Mouse (Mus musculus): ENCODE results near the gene Acsm1. TPM values are rescaled to one million over a fixed set of nuclear protein-coding genes. Genes with fewer than 3 reads are reported as not detected.
"Not testable (repeated sequence)": the region's sequence is repeated elsewhere in the genome, so short reads cannot be mapped to it uniquely, and the experiment has no call there.

The Acsm1 gene
- polyA plus RNA-seq (2012; ENCODE audit: insufficient read depth, low replicate concordance), result not detected in 2 replicates

DNA sequence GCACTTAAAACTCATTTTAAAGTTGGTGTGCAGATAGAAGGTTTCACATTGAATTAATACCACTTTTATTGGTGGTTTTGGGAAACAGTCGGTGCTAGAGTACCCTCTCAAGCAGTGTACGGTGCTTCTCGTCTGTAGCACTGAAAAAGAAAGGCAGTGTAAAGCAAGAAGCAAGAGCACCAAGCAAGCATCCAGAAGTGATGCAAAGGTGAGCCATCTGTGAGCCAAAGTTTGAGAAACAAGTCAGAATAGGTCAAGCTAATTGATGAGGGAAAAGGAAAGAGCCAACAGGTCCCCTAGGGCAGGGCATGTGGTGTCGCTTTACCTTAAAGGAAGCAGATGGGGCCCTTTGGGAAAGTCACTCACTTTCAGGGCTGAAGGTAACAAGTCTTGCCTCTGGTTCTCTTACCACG, at the start of gene Acsm1:
Gene Acsm1 (plus strand): TSS at position 363 of the 413 bp plus-strand sequence.
- Histone ChIP-seq H3K9me3 (no peaks in the 10 kb centered on the region), H3K4me3 (replicated peaks) (no peak within 1 kb of the TSS), H3K4me1 (no peaks in the 10 kb centered on the region), H3K36me3 (replicated peaks; ENCODE audit: low read length) (no peaks in the 10 kb centered on the region), H3K27me3 (replicated peaks) (no peaks in the 10 kb centered on the region)
- TF ChIP-seq GATA1 (IDR thresholded peaks at IDR 0.05; ENCODE audit: borderline replicate concordance, low read length) (no peak), FLI1 (IDR thresholded peaks at IDR 0.05; ENCODE audit: low read length) (no peak)

DNA sequence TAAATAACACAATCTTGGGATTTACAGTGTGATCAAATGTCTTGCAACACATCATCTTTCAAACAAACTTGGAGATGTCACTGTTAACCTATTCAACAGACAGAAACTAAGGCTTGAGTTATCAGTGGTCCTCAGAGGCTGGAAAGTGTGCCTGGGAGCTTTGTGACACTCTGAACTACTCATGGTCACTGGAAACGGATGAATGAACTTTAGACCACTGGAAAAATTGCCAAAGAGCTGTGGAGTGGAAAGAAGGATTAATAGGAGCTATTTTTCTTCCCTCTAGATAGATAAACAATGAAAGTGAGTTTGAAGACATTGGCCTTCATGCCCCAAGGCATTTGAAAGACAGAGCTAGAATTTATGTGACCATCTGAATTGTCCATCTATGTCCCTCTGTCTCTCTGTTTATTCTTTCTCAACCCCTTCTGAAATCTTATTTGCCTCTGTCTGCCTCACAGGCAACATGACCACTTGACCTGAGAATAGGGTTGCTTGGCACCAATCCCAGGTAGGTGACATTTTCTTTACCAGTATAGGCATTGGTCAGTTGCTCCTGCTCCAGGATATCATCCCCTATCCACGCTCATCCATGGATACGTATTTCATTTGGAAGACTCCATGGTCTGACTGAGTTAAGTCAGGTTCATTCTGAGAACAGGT, 46.9 kb upstream of the Acsm1 start:
- TF ChIP-seq FLI1 (IDR thresholded peaks at IDR 0.05; ENCODE audit: low read length) (no peak), GATA1 (IDR thresholded peaks at IDR 0.05; ENCODE audit: borderline replicate concordance, low read length) (no peak)
- Histone ChIP-seq H3K9me3 (no peaks in the 10 kb centered on the region; the same call in 1 of the 2 replicates), H3K36me3 (replicated peaks; ENCODE audit: low read length) (no peaks in the 10 kb centered on the region), H3K4me1 (no peaks in the 10 kb centered on the region), H3K27me3 (replicated peaks) (no peaks in the 10 kb centered on the region), H3K4me3 (replicated peaks) (no peak overlapping the region)

DNA sequence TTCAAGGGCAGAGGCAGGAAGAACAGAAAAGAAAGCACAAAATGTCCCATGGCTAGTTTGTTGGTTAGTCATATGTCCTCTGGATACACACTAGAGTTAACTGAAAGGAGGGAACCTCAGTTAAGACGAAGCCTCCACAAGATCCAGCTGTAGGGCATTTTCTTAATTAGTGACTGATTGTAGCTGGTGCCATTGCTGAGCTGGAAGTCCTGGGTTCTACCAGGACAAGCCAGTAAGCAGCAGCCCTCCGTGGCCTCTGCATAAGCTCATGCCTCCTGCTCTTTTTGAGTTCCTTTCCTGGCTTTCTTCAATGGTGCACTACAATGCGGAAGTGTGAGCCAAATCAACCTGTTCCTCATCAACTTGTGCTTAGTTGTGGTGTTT, 46.4 kb upstream of the Acsm1 start:
- H3K27me3 ChIP-seq (replicated peaks), result no peaks in the 10 kb centered on the region
- no peaks in the 10 kb centered on the region; the same call in 1 of the 2 replicates for H3K9me3 ChIP-seq
- H3K4me1 ChIP-seq, result no peaks in the 10 kb centered on the region
- no peak overlapping the region for H3K4me3 ChIP-seq (replicated peaks)
- TF ChIP-seq GATA1 (IDR thresholded peaks at IDR 0.05; ENCODE audit: borderline replicate concordance, low read length), result no peak
- TF ChIP-seq FLI1 (IDR thresholded peaks at IDR 0.05; ENCODE audit: low read length), result no peak
- H3K36me3 ChIP-seq (replicated peaks; ENCODE audit: low read length), result no peaks in the 10 kb centered on the region

DNA sequence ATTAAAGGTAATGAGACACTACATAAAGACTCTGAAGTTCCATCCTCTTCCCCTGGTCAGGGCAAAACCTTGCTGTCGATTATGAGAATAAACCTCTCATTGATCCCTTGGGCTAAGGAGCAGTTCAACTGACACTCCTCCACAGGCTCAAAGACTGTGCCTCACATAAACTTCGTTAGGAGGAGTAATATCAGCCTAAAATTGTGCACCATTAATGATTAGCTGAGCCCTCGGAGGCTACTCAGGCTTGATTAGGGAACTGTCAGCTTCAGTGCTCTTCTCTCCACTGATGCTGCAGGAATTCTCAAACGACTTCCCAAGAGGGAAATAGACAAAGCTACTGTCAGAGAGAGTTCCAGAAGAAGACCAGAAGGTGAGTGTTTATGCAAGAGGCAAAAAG, 45.4 kb upstream of the Acsm1 start:
- TF ChIP-seq FLI1 (IDR thresholded peaks at IDR 0.05; ENCODE audit: low read length) (no peak), GATA1 (IDR thresholded peaks at IDR 0.05; ENCODE audit: borderline replicate concordance, low read length) (no peak)
- H3K9me3 ChIP-seq, result no peaks in the 10 kb centered on the region; the same call in 1 of the 2 replicates
- H3K4me3 ChIP-seq (replicated peaks), result no peak overlapping the region
- H3K4me1 ChIP-seq, result no peaks in the 10 kb centered on the region
- H3K27me3 ChIP-seq (replicated peaks), result no peaks in the 10 kb centered on the region
- no peaks in the 10 kb centered on the region for H3K36me3 ChIP-seq (replicated peaks; ENCODE audit: low read length)

DNA sequence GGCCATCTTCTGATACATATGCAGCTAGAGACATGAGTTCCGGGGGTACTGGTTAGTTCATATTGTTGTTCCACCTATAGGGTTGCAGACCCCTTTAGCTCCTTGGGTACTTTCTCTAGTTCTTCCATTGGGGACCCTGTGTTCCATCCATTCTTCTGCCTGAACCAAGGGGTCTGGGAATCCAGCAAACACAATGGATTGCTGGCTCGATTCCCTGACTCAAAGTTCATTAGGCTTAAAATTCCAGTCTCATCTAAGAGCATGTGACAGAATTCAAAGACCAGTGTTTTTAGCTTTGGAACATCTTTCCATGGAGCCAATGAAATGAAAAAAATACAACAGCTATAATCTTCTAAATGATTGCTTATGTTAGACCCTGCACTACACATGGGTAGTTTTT, 44.4 kb upstream of the Acsm1 start:
- not testable (repeated sequence) for H3K4me3 ChIP-seq (replicated peaks); H3K27me3 ChIP-seq (replicated peaks); H3K36me3 ChIP-seq (replicated peaks; ENCODE audit: low read length); H3K4me1 ChIP-seq; H3K9me3 ChIP-seq

DNA sequence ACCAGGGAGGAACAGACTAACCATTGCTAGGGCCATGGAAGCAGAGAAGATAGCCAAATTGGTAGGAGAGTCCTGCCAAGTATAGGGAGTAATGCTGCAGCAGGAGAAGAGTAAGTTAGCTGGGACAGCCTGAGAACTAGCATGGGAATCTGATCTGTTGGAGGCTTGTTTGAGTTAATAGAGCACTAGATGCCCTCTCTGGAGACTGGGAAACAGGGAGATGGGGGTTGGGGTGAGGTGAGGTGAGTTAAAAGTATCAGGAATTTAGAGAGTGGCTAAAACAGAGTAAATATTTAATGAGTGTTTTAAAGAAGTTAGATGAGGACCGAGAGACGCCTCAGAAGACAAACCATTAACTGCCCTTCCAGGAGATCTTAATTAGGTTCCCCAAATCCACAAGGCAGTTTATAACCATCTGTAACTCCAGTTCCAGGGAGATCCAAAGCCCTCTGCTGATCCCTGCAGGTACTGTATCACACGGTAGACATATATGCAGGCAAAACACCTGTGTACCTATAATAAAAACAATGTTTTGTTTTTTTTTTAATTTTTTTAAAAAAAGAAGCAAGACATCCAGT, 12.2 kb upstream of the Acsm1 start:
- no peaks in the 10 kb centered on the region for H3K27me3 ChIP-seq (replicated peaks)
- no peaks in the 10 kb centered on the region for H3K4me1 ChIP-seq
- no peak for TF ChIP-seq FLI1 (IDR thresholded peaks at IDR 0.05; ENCODE audit: low read length)
- no peak for TF ChIP-seq GATA1 (IDR thresholded peaks at IDR 0.05; ENCODE audit: borderline replicate concordance, low read length)
- H3K9me3 ChIP-seq, result no peaks in the 10 kb centered on the region
- no peaks in the 10 kb centered on the region for H3K36me3 ChIP-seq (replicated peaks; ENCODE audit: low read length)
- H3K4me3 ChIP-seq (replicated peaks), result no peak overlapping the region

DNA sequence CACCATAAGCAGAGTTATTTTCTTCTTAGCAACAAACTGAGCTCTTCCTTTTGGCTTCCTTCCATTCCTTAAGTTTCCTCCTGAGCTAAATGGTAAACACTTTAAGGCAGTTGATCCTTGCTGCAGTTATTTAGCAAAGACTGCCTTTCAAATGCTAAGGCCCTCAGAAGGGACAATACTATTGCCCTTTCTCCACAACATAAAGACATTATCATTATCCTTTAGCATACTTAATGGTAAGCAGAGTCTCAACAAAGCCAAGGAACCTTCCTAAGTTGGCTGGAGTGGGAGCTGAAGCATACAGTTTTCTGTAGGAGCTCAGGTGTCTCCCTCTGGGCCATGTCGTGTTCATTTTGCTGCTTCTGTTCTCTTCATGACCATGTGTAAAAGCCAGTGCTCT, 11.5 kb upstream of the Acsm1 start:
- H3K9me3 ChIP-seq, result no peaks in the 10 kb centered on the region
- H3K4me1 ChIP-seq, result no peaks in the 10 kb centered on the region
- no peak for TF ChIP-seq FLI1 (IDR thresholded peaks at IDR 0.05; ENCODE audit: low read length)
- TF ChIP-seq GATA1 (IDR thresholded peaks at IDR 0.05; ENCODE audit: borderline replicate concordance, low read length), result no peak
- H3K36me3 ChIP-seq (replicated peaks; ENCODE audit: low read length), result no peaks in the 10 kb centered on the region
- no peak overlapping the region for H3K4me3 ChIP-seq (replicated peaks)
- no peaks in the 10 kb centered on the region for H3K27me3 ChIP-seq (replicated peaks)

DNA sequence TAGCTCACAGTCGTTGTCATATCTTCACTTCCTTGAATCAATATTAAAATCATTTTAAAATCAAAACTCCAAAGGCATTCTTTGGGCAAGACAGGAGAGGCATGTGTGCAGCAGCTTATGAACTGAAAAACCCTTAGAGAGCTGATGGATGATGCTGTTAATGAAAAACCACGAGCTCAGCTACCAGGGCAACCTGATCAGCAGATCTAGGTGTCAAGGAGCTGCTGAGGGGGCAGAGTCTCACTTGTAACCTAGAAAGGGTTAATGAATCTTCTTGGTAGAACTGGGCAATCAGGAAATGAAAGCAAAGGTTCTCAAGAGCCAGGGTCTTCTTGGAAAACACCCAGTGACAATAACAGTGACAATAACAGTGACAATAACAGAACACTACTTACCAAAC, 10.3 kb upstream of the Acsm1 start:
- no peaks in the 10 kb centered on the region for H3K9me3 ChIP-seq
- TF ChIP-seq GATA1 (IDR thresholded peaks at IDR 0.05; ENCODE audit: borderline replicate concordance, low read length) (no peak), FLI1 (IDR thresholded peaks at IDR 0.05; ENCODE audit: low read length) (no peak)
- no peak overlapping the region for H3K4me3 ChIP-seq (replicated peaks)
- no peaks in the 10 kb centered on the region for H3K27me3 ChIP-seq (replicated peaks)
- H3K36me3 ChIP-seq (replicated peaks; ENCODE audit: low read length), result no peaks in the 10 kb centered on the region
- H3K4me1 ChIP-seq, result no peaks in the 10 kb centered on the region

DNA sequence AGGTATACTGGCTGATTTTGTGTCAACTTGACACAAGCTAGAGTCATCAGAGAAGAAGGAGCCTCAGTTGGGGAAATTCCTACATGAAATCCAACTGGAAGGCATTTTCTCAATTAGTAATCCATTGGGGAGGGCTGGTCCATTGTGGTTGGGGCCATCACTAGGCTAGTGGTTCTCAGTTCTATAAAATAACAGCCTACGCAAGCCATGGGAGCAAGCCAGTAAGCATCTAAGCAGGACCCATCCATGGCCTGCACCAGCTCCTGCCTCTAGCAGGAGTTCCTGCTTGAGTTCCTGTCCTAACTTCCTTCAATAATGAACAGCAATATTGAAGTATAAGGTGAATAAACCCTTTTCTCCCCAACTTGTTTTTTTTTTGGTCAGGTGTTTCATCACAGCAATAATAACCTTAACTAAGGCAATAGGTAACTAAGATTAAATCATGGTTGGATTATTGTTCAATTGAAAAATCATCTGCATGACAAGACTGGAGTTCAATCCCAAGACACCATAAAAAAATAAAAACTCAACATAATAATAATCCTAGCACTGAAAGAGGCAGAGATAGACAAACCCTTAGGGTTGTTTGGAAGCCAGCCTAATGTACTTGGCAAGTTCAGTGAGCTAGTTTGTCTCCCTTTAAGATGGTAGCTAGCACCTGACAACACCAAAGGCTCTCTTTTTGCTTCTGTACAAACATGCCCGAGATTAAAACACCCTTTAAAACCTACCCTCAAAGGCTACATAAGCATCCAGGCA, 5.5 kb upstream of the Acsm1 start:
- H3K36me3 ChIP-seq (replicated peaks; ENCODE audit: low read length), result no peaks in the 10 kb centered on the region
- no peak overlapping the region for H3K4me3 ChIP-seq (replicated peaks)
- H3K27me3 ChIP-seq (replicated peaks), result no peaks in the 10 kb centered on the region
- no peaks in the 10 kb centered on the region for H3K9me3 ChIP-seq
- H3K4me1 ChIP-seq, result no peaks in the 10 kb centered on the region
- no peak for TF ChIP-seq FLI1 (IDR thresholded peaks at IDR 0.05; ENCODE audit: low read length)
- TF ChIP-seq GATA1 (IDR thresholded peaks at IDR 0.05; ENCODE audit: borderline replicate concordance, low read length), result no peak

DNA sequence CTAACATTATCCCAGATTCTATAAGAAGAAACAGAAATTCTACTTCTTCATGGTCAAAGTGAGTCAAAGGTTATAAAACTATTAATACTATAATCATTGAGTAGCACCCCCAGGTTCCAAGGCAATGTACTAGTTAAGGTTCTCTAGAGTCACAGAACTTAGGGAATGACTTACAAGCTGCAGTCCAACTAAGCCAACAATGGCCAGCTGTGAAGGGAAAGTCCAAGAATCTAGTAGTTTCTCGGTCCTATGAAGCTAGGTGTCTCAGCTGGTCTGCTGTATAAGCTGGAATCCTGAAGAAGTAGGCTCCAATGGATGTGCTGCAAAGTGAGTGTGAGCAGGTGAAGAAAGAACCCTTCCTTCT, 4.9 kb upstream of the Acsm1 start:
- no peaks in the 10 kb centered on the region for H3K27me3 ChIP-seq (replicated peaks)
- no peak overlapping the region for H3K4me3 ChIP-seq (replicated peaks)
- H3K36me3 ChIP-seq (replicated peaks; ENCODE audit: low read length), result no peaks in the 10 kb centered on the region
- H3K4me1 ChIP-seq, result no peaks in the 10 kb centered on the region
- TF ChIP-seq FLI1 (IDR thresholded peaks at IDR 0.05; ENCODE audit: low read length), result no peak
- no peak for TF ChIP-seq GATA1 (IDR thresholded peaks at IDR 0.05; ENCODE audit: borderline replicate concordance, low read length)
- no peaks in the 10 kb centered on the region for H3K9me3 ChIP-seq
